Mouse (Mus musculus): Measurements from ENCODE around the gene Hoxb2.

Hoxb2 gene

DNA sequence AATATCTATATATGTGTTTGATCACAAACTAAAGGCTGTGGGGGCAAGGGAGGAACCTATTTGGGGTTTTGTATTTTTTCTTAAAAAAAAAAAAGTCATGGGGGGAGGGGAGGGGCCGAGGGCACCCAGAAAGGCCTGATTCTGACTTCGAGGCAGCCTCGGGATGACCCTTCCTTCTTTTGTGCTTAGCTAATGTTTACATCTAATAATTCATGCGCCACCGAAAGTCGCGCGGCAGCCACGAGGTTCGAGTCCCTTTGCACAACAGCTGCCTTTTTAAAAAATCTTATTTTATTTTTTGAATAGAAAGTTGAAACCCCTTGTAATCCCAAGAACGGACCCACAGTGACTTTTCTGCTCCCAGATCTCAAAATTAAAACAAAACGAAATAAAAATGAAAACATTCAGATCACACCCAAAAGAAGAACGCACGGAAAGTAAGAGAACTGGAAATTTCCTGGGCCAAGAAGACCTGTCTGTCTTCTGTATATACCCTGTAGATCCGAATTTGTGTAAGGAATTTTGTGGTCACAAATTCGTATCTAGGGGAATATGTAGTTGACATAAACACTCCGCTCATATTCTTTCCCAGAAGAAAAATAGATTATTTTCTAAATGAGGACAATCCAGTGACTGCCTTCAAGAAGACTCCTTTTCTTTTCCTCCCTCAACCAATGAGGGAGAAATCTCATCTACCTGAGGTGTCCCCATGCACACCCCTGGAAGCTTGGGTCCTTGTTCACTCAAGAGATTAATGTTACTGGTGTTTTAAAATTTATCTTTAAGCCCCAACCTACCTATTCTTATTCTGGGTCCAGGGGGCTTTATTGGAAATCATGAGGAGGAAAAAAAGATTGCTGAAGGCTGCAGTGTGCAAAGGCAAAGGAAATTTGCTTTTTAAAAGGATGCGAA lies 33.4 kb upstream of the Hoxb2 start:
- no peak for DNase-seq (ENCODE audit: low read depth, low spot score)

DNA sequence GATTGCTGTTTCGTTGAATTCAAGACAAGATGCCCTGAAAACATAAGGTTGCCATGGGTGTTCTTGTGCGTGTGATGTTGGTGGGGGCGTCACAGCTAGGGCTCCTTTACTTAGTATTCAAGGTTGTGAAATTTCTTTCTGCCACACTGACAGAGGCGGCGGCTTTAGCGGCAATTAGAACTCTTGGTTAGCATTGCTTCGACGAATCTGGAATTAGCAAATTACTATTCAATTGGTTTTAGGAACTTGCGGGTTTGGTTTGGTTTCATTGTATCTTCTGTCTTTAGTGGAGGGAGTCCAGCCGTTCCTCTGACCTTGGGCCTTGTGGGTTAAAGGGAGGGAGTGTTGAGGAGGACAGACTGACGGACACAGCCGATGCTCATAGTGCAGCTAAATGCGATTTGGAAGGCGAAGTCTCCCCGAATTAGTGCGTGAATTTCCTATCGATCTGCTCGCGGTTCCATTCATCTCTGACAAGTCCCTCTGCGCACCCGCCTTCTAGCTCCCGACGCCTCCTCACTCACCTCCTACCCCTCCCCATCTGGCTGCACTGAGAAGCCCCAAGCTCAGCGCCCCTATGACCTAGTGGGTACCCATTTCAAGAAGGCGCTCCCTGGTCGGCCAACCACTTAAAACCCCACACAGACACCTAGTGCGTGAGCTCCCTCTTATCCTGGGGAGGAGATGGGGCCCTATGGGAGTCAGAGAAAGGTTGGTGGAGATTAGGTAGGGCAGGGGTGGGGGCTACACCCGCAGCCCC lies 32.5 kb upstream of the Hoxb2 start, which contains the start of gene Hoxb4:
Gene Hoxb4 (plus strand): TSS at position 660 of the 760 bp plus-strand sequence.
- peak; percentile 81 for DNase-seq (ENCODE audit: low read depth, low spot score)

DNA sequence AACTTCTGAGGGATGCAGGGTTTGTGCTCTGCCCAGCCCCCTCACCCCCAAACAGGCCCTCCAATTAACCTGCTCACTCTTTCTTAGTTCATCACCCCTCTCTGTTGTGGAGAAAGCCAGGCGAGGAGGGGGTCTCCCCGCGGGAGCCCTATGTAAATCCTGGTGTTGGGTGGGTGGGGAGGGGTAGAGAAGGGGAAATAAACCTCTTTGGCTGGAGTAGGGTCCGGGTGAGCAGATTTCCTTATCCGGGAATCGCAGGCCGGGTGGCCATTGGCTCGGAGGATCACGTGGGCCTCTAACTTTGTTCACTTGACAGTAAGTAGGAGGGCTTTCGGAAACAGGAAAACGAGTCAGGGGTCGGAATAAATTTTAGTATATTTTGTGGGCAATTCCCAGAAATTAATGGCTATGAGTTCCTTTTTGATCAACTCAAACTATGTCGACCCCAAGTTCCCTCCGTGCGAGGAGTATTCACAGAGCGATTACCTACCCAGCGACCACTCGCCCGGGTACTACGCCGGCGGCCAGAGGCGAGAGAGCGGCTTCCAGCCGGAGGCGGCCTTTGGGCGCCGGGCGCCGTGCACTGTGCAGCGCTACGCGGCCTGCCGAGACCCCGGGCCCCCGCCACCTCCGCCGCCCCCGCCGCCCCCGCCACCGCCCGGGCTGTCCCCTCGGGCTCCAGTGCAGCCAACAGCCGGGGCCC lies 31.8 kb upstream of the Hoxb2 start:
- DNase-seq (ENCODE audit: low read depth, low spot score): peak; percentile 94

DNA sequence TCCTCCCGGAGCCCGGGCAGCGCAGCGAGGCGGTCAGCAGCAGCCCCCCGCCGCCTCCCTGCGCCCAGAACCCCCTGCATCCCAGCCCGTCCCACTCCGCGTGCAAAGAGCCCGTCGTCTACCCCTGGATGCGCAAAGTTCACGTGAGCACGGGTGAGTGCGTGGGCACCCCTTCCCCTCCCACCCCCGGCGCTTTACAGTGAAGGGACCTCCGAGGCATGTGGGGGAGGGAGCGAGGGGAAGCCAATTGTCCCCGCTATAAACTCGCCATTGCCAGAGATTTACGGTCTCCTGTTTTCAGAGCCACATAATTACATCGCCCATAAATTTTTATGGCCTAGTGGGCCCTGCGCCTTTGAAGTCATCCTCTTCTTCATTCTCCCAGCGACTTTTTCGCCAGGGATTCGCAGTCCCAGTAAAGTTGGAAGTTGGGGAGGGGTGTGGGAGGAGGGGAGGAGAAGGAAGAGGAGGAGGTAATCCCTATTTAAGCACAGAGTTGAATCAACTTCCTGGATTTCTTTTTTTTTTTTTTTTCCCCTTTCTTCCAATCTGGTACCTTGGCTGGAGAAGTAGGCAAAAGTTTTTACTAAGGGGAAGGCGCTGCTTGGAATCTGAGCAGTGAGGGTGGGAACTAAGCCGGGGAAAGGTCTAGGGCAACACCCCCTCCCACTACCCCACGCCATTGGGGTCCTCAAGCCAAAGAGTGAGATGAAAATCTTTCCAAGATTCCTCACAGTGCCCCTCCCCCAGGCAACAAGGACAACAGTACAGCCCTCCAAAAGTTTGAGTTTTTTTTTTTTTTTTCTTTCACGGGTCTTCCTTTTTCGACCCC lies 31.0 kb upstream of the Hoxb2 start:
- peak; percentile 74 for DNase-seq (ENCODE audit: low read depth, low spot score)

DNA sequence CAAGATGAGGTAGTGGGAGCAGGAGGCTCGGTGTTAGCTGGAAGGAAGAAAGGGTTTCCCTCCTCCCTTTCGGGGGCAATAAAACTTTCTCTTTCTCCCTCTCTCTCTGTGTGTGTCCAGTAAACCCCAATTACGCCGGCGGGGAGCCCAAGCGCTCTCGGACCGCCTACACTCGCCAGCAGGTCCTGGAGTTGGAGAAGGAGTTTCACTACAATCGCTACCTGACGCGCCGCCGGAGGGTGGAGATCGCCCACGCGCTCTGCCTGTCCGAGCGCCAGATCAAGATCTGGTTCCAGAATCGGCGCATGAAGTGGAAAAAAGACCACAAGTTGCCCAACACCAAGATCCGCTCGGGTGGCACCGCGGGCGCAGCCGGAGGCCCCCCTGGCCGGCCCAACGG lies 30.4 kb upstream of the Hoxb2 start:
- DNase-seq (ENCODE audit: low read depth, low spot score): peak; percentile 76

DNA sequence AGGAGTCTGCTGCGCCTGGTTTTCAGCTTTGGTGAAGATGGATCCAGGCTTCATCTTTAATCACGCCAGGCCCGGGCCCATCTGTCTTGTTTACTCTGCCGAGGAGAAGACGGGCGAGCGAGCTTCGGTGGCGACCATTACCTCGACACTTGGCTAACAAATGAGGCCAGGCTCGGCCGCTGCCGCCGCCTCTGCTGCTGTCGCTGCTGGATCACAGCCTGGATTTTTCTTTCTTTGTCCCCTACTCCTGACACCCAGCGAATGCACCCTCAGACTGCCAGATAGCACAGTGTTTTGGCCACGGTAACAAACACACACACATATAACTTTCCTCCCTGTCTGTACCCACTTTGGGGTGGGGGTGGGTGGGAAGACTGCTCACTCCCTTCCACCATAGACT lies 29.6 kb upstream of the Hoxb2 start:
- no peak for DNase-seq (ENCODE audit: low read depth, low spot score)

DNA sequence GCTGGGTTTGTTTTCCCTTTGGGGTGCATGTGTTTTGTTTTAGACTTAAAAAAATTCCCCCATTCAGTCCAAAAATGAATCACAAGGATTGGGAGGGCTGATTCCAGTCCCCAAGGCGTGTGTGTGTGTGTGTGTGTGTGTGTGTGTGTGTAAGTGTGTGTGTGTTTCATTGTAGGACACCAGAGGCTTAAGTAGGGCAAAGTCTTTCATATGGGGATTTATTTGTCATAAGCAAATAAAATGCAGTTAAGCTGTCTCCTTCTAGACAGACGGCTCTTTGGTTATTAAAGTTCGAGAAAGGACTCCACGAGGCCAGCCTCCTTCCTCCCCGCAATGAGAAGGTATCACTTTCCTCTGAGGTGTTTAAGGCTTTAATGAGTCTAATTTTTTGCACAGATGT lies 28.5 kb upstream of the Hoxb2 start:
- DNase-seq (ENCODE audit: low read depth, low spot score): no peak

DNA sequence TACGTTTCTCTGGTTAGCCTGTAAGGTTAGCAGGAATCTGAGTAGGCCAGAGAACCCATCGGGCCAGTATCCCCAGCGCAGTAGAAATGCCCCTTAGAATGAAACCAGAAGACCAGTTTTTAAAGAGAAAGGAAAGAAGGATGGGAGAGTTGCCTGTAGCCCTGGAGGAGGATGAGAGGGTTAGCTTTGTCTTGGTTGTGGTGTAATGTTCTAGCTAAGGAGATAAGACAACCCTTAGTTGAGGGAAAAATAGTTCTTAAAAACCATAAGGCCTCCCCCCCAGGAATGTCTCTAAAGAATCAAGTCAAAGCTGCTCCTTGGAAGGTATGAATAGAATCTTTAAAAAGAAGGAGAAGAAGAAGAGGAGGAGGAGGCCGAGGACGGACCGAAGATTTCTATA lies 27.6 kb upstream of the Hoxb2 start:
- DNase-seq (ENCODE audit: low read depth, low spot score): no peak

DNA sequence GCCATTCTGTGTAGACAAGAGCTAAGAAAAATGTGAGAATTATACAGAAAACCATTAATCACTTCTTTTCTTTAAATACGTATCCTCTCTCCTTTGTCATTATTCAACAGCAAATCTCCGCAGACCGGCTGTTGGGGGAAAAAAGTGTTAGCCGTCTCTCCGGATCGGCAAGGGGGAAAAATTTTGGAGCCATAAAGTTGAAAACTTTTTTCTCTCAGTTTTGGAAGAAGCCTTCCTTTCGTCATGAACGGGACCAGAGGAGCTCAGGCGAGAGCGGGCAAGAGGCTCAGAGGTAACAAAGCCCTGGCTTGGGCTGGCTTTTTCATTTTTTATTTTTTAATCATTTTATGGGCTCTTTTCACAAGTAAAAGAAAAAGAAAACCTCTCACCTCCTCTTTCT lies 27.2 kb upstream of the Hoxb2 start, which contains the start of gene Hoxb3:
Gene Hoxb3 (plus strand): TSS at position 173 of the 400 bp plus-strand sequence.
- no peak for DNase-seq (ENCODE audit: low read depth, low spot score)

DNA sequence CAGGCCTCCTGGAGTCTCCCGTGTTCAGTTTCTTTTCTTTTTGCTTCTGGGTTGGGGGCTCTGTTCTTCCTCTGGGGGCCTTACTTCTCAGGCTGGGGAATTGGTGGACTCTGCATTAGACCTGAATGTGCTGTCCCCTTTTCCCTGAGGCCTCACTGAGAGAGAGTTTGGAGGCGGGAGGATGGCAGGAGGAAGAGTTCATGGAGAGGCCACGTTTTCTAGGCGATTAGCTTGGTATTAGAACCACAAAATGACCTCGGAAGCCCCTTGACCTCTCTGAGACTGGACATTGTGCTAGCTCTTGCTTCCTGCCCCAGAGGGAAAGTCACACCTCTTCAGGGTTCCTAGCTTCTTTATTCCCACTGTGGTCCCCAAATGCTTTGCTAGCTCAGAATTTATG lies 26.2 kb upstream of the Hoxb2 start:
- DNase-seq (ENCODE audit: low read depth, low spot score): no peak

DNA sequence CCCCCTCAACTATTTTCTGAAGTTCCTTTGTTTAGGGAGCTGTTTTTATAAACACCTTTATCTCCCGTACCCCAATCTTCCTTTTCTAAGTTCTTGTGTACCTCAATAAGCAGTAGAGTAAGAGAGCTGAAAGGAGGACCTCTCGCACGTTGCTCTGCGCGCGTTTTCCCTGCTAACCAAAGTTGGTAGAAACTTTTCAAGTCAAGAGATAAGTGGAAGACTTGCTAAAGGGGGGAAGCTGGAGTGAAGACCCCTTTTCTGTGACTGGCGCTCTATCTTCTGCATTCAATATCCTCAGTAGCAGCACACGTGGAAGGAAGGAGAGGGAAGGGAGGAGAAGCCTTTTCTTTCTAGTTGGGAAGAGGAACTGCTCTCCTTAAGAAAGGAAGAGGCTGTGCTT lies 25.4 kb upstream of the Hoxb2 start:
- no peak for DNase-seq (ENCODE audit: low read depth, low spot score)

DNA sequence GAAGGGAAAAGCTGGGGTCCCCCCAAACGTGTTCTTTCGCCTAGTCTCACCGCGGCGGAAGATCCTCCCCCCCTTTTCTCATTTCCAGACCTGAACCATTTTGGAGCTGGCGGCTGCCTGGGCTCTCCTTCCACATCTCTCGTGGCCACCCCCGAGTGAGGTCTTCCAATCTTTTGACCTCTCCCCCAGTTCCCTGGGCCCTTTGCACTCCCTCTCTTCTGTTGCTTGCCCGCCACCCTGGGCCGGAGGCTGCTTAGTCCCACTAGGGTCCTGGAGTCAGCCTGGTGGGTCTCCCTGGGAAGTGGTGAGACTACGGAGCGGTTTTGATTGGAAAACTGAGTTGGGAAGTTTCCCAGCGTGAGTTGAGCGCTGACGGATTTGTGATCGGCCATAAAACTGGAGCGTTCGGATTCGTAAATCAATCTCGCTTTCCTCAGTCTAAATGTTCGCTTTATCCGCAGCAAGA lies 24.5 kb upstream of the Hoxb2 start:
- peak; percentile 66 for DNase-seq (ENCODE audit: low read depth, low spot score)

DNA sequence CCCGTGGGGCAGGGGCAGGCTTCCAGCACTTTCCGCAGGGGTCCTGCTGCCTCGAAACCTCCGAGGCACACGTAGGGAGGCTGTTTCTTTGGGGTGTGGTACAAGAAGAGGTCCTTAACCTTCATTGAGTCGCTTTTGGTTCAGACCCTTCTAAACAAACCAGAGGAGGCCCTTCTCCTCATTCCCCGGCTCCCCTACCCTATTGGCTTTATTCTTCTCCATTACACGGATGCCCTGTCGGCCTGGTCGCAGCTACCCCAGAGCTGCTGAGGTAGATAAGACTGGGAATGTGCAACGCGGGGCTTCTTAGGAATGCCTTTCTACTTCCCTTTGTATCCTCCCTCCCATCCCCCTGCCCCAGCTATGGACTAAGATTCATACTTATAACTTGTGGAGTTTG lies 23.6 kb upstream of the Hoxb2 start:
- peak; percentile 41 for DNase-seq (ENCODE audit: low read depth, low spot score)

DNA sequence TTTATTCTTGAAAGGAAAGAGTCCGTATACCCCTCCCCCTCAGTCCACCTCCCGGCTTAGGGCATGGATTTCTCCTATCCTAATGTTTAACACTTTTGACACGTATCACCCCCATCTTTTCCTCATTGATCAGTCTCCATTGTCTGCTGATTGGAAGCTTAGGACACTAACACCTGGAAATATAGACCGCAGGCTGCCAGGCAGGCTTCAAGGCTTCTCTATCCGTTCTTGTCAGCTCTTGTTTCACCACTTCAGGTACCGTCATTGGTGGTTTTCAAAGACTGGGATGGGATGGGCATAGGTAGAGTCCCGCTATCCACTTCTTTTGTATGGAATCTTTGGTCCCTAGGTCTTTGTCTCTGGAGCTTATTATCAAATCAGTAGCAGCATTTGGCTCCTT lies 23.2 kb upstream of the Hoxb2 start:
- DNase-seq (ENCODE audit: low read depth, low spot score): no peak

DNA sequence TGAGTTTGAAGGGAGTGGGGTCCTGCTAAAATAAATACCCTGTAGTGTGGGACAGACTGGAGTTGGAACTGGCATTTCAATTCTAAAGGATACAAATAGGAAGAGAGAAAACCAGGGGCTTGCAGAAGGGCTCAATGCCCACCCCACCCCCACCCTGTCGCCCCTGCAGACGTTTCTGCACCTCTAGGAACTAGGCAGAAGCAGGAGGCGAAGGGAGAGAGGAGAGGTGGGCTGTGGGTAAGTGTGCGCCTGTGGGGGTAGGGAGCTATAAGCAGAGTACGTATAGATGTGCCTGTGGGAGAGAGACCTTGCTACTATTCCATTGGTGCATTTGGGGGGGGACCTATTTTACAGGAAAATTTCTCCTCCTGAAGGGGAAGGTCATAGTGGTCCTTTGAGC lies 22.6 kb upstream of the Hoxb2 start:
- DNase-seq (ENCODE audit: low read depth, low spot score): no peak

DNA sequence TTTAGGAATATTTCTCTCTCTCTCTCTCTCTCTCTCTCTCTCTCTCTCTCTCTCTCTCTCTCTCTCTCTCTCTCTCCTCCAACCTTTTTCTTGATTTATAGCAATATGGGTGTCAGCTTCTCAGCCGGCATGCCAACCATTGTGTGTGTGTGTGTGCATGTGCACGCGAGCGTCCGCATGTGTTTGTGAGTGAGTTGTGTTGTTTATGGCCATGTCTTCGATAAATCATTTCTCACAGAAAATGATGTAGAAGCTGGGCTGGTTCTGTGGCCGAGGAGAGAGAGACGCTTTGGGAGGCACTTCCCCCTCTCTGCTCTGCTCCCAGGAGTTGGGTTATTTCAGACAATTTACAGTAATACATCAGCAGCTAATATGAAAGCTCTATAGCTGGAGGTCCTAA lies 21.7 kb upstream of the Hoxb2 start:
- no peak for DNase-seq (ENCODE audit: low read depth, low spot score)

DNA sequence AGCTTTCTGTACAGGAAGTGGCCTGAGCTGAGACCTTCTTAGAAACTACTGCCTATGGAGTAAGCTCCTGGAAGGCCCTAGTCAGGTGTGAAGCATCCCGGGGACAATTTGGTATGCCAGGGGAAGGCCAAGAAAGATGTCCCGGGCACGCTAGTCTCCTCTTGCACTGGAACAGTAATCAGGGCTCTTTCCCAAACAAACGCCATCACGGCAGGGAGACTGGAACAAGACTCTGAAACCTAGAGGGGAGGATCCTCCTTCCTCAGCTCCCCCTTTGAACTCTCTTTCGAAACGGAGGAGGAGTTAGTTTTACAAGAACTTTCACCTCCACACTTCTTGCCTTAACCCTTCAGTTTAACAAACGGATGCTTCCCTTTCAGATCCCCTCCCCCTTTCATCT lies 18.2 kb upstream of the Hoxb2 start:
- DNase-seq (ENCODE audit: low read depth, low spot score): peak; percentile 72

DNA sequence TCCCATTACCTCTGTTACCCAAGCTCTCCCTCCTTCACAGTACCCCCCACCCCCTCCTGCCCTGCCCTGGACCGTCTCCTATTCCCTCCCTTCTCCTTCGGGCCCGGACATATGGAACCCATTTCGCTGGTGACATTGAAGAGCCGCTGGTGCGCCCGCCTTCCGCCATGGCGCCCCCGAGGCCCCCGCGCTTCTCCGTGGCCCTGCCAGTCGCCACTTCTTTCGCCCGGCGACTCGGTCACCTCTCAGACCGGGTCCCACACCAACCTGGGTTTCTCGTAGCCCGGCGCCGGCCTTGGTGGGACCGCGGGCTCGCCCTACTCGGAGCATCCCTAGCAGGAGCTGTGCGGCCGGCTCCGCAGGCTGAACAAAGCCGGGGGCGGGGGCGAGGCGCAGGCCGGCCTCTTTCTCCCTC lies 17.7 kb upstream of the Hoxb2 start:
- DNase-seq (ENCODE audit: low read depth, low spot score): peak; percentile 46

DNA sequence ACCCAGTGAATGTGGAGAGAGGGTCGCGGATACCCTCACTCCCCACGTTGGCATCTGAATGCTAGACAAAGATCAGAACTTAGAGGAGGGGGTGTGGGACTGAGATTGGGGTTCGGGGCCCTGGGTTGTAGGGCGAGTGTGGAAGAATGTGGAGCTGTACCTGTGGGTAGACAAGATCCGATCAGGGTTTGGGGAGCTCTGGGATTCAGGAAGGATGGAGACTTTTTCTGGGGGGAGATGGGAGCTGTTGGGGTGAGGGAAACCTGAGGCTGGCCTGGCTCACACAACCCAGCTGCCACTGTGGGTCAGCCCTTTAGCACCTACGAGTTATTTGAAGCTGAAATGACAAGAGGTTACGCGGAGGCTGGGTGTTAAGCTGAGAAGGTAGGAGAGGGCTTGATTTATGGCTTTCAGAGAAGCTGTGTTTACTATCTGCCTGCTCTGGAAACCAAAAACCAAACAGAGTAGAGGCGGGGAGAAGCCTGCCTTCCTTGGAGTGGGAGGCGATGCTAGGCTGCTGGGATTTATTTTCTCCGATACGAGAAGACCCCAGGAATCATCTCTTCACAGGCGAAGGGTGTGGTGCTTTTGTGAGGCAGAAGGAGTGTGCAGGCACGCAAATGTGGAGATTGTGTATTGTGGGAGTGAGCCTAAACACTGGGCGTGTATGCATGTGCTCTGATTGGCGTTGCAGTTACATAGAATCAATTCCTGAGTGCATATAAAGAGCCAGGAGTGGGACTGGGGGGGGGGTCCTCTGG lies 16.9 kb upstream of the Hoxb2 start:
- DNase-seq (ENCODE audit: low read depth, low spot score): no peak

DNA sequence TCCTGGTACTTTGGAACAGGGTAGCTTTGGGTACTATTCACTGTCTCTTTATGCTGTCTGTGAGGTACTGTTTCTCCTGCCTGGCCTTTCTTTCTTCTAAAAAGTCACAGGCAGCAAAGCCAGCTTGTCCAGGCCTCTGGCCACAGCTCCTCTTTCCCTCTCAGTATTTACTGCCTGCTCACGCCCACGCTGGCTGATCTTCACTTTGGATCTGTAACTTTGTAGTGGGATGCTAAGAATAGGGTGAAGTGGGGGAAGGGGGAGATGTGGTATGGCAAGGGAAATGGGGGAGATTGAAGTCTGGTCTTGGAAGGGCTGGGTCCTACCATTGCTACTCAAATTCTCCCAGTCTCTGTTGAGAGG lies 16.3 kb upstream of the Hoxb2 start:
- DNase-seq (ENCODE audit: low read depth, low spot score): no peak
